Mouse (Mus musculus) G1E (cell line): Measurements from ENCODE around the gene Cc2d1a.

ENCODE experiments used
- CTCF ChIP-seq: IDR thresholded peaks from 2 replicates; pipeline ENCODE4 v1.5.1; 2012; ENCODE audit warnings: low read depth, low read length, inconsistent platforms, mixed read lengths
- GATA1 ChIP-seq: IDR thresholded peaks from 2 replicates; pipeline ENCODE4 v1.6.1; 2012; ENCODE audit warnings: borderline replicate concordance, low read length, inconsistent platforms, mixed read lengths
- POLR2AphosphoS5 ChIP-seq: IDR thresholded peaks from 2 replicates; pipeline ENCODE4 v1.6.1; 2012; ENCODE audit warnings: low read depth, low read length, inconsistent platforms; ENCODE audit not compliant: insufficient replicate concordance

- no peak for TF ChIP-seq CTCF
- TF ChIP-seq GATA1, result no peak
- TF ChIP-seq POLR2AphosphoS5, result no peak
Observed at GRCm38 (mm10) chr8:84177405-84177804, 29.7 kb upstream of the Cc2d1a start.
